Mouse (Mus musculus) bone marrow macrophage, adult 2 months (primary cell): Measurements from ENCODE around the gene Pacsin2.

ENCODE experiments used
- CTCF ChIP-seq: IDR thresholded peaks from 2 replicates; pipeline ENCODE4 v1.5.1; 2012; ENCODE audit warnings: low read depth, mild to moderate bottlenecking, low read length, moderate library complexity
- POLR2A ChIP-seq: IDR thresholded peaks from 2 replicates; pipeline ENCODE4 v1.6.1; 2012; ENCODE audit warnings: mild to moderate bottlenecking, low read depth, low read length, borderline replicate concordance

DNA sequence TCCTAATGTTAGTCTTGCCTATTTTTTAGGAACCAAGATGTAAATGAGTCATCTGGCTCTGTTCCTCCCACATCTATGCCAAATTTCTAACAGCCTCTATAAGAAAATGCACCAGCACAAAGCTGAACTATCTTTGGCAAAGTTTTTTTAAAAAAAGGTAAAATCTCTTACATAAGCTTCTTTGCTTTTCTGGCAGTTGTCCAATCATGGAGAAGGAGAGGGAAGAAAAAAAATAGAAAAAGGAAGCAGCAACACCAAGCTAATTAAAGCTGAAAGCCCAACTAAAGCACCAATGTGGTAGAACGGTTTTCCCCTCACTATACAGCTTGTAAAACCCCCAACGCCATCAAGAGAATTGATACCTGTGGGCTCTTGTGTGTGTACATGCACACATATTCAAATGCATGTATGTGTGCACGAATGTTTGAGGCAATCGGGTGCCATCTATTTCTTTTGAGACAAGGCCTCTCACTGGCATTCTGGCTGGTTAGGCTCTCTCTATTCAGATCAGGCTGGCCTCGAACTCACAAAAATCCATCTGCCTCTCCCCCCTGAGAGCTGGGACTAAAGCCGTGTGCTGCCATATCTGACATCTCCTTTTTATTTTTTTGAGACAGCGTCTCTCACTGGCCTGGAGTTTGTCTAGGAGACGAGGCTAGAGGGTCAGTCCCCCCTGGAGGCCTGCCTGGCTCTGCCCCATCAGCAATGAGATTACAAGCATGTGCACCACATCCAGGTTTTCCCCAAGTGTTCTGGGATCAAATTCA lies 28.9 kb downstream of the Pacsin2 start:
- TF ChIP-seq CTCF (no peak), POLR2A (no peak)
